Mouse (Mus musculus) C2C12 (cell line): ENCODE results near the gene Gm37240.

Source experiments
- CEBPB ChIP-seq: IDR thresholded peaks from one replicate; pipeline ENCODE4 v1.6.1; 2011; ENCODE audit warnings: low read depth, mild to moderate bottlenecking, control low read depth, moderate library complexity
- CTCF ChIP-seq: IDR thresholded peaks from one replicate; pipeline ENCODE4 v1.5.1; 2011; ENCODE audit not compliant: control insufficient read depth, insufficient read depth, insufficient read length
- MAX ChIP-seq: IDR thresholded peaks from one replicate; pipeline ENCODE4 v1.6.1; 2011; ENCODE audit warnings: mild to moderate bottlenecking, control low read depth
- USF1 ChIP-seq: IDR thresholded peaks from one replicate; pipeline ENCODE4 v1.6.1; 2011; ENCODE audit warnings: low read depth, mild to moderate bottlenecking, control low read depth, moderate library complexity

DNA sequence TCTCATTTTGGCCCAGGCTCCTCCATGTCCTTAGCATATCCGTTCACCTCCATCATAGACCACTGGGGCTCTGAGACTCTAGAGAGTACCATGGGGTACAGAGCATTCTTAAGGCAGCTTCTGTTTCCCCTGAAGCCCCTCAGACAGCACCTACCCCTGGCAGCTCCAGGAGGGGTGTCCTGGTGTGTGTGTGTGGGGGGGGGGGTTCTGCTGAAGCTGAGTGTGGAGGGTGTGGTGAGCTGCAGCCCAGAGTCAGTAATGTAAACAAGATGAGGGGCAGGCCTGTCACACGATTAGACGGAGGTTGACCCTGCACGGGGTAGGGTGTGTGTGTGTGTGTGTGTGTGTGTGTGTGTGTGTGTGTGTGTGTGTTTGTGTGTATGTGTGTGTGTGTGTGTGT, 1425.6 kb downstream of the Gm37240 start:
- TF ChIP-seq CTCF (no peak), MAX (no peak), CEBPB (no peak), USF1 (no peak)
